Mouse (Mus musculus): ENCODE measurements around the gene Ostm1. TPM values are rescaled to one million over a fixed set of nuclear protein-coding genes. Genes with fewer than 3 reads are reported as not detected.

The Ostm1 gene
- total and polyA plus RNA-seq, 3 experiments, result 4.0 to 60.5 (median 24.5) TPM

GRCm38 (mm10) chr10:42559581-42560200 is 23.9 kb upstream of the Ostm1 start:
- Histone ChIP-seq H3K36me3 (replicated peaks) (no peaks in the 10 kb centered on the region), H3K9me3 (replicated peaks) (no peaks in the 10 kb centered on the region), H3K27me3 (ENCODE audit: insufficient read depth, low read length) (peaks cover 23% of the 10 kb centered on the region), H3K4me3 (ENCODE audit: low read depth, low read length) (no peak overlapping the region), H3K4me1 (ENCODE audit: insufficient read depth, low read depth, low read length) (no peaks in the 10 kb centered on the region)
- TF ChIP-seq CTCF (IDR thresholded peaks at IDR 0.05; ENCODE audit: low read depth, low read length) (no peak), GATA1 (IDR thresholded peaks at IDR 0.05; ENCODE audit: borderline replicate concordance, low read length) (no peak), TAL1 (conservative IDR thresholded peaks at IDR 0.05; ENCODE audit: low read depth, low read length) (no peak), GATA2 (IDR thresholded peaks at IDR 0.05; ENCODE audit: borderline replicate concordance, low read depth, low read length) (no peak), POLR2AphosphoS5 (IDR thresholded peaks at IDR 0.05; ENCODE audit: insufficient replicate concordance, low read depth, low read length) (no peak)
- no peak for DNase-seq (ENCODE audit: low spot score)
- no peak for ATAC-seq (ENCODE audit: extremely low read depth, insufficient number of reproducible peaks, low FRiP score, poor library complexity, severe bottlenecking)

GRCm38 (mm10) chr10:42562272-42562671 is 21.4 kb upstream of the Ostm1 start:
- H3K27me3 ChIP-seq (ENCODE audit: insufficient read depth, low read length), result peaks cover 39% of the 10 kb centered on the region
- H3K4me1 ChIP-seq (ENCODE audit: insufficient read depth, low read depth, low read length), result no peaks in the 10 kb centered on the region
- no peaks in the 10 kb centered on the region for H3K9me3 ChIP-seq (replicated peaks)
- TF ChIP-seq GATA2 (IDR thresholded peaks at IDR 0.05; ENCODE audit: borderline replicate concordance, low read depth, low read length) (no peak), GATA1 (IDR thresholded peaks at IDR 0.05; ENCODE audit: borderline replicate concordance, low read length) (no peak), POLR2AphosphoS5 (IDR thresholded peaks at IDR 0.05; ENCODE audit: insufficient replicate concordance, low read depth, low read length) (no peak), CTCF (IDR thresholded peaks at IDR 0.05; ENCODE audit: low read depth, low read length) (no peak), TAL1 (conservative IDR thresholded peaks at IDR 0.05; ENCODE audit: low read depth, low read length) (no peak)
- ATAC-seq (ENCODE audit: extremely low read depth, insufficient number of reproducible peaks, low FRiP score, poor library complexity, severe bottlenecking), result no peak
- no peak for DNase-seq (ENCODE audit: low spot score)
- no peaks in the 10 kb centered on the region for H3K36me3 ChIP-seq (replicated peaks)
- H3K4me3 ChIP-seq (ENCODE audit: low read depth, low read length), result no peak overlapping the region

- DNase-seq (ENCODE audit: low spot score) (no peak), ATAC-seq (ENCODE audit: extremely low read depth, insufficient number of reproducible peaks, low FRiP score, poor library complexity, severe bottlenecking) (no peak)
- Histone ChIP-seq H3K27me3 (ENCODE audit: insufficient read depth, low read length) (peaks cover 50% of the 10 kb centered on the region), H3K36me3 (replicated peaks) (no peaks in the 10 kb centered on the region), H3K9me3 (replicated peaks) (no peaks in the 10 kb centered on the region), H3K4me3 (ENCODE audit: low read depth, low read length) (no peak overlapping the region), H3K4me1 (ENCODE audit: insufficient read depth, low read depth, low read length) (no peaks in the 10 kb centered on the region; the same call in 1 of the 2 replicates)
- TF ChIP-seq TAL1 (conservative IDR thresholded peaks at IDR 0.05; ENCODE audit: low read depth, low read length) (no peak), CTCF (IDR thresholded peaks at IDR 0.05; ENCODE audit: low read depth, low read length) (no peak), GATA2 (IDR thresholded peaks at IDR 0.05; ENCODE audit: borderline replicate concordance, low read depth, low read length) (no peak), POLR2AphosphoS5 (IDR thresholded peaks at IDR 0.05; ENCODE audit: insufficient replicate concordance, low read depth, low read length) (no peak), GATA1 (IDR thresholded peaks at IDR 0.05; ENCODE audit: borderline replicate concordance, low read length) (no peak)
Measured at GRCm38 (mm10) chr10:42572567-42572966, 11.1 kb upstream of the Ostm1 start.

- H3K9me3 ChIP-seq (replicated peaks), result no peaks in the 10 kb centered on the region
- no peaks in the 10 kb centered on the region for H3K36me3 ChIP-seq (replicated peaks)
- ATAC-seq (ENCODE audit: extremely low read depth, insufficient number of reproducible peaks, low FRiP score, poor library complexity, severe bottlenecking) (no peak), DNase-seq (ENCODE audit: low spot score) (no peak)
- peaks cover 52% of the 10 kb centered on the region for H3K27me3 ChIP-seq (ENCODE audit: insufficient read depth, low read length)
- H3K4me1 ChIP-seq (ENCODE audit: insufficient read depth, low read depth, low read length), result no peaks in the 10 kb centered on the region; the same call in 1 of the 2 replicates
- no peak for TF ChIP-seq TAL1 (conservative IDR thresholded peaks at IDR 0.05; ENCODE audit: low read depth, low read length)
- no peak for TF ChIP-seq GATA1 (IDR thresholded peaks at IDR 0.05; ENCODE audit: borderline replicate concordance, low read length)
- no peak for TF ChIP-seq CTCF (IDR thresholded peaks at IDR 0.05; ENCODE audit: low read depth, low read length)
- TF ChIP-seq POLR2AphosphoS5 (IDR thresholded peaks at IDR 0.05; ENCODE audit: insufficient replicate concordance, low read depth, low read length), result no peak
- no peak for TF ChIP-seq GATA2 (IDR thresholded peaks at IDR 0.05; ENCODE audit: borderline replicate concordance, low read depth, low read length)
- H3K4me3 ChIP-seq (ENCODE audit: low read depth, low read length), result no peak overlapping the region
Measured at GRCm38 (mm10) chr10:42572971-42573370, 10.7 kb upstream of the Ostm1 start.

GRCm38 (mm10) chr10:42574639-42575038 is 9.0 kb upstream of the Ostm1 start:
- H3K4me1 ChIP-seq (ENCODE audit: insufficient read depth, low read depth, low read length), result no peaks in the 10 kb centered on the region; the same call in 1 of the 2 replicates
- TF ChIP-seq CTCF (IDR thresholded peaks at IDR 0.05; ENCODE audit: low read depth, low read length) (no peak), POLR2AphosphoS5 (IDR thresholded peaks at IDR 0.05; ENCODE audit: insufficient replicate concordance, low read depth, low read length) (no peak), GATA1 (IDR thresholded peaks at IDR 0.05; ENCODE audit: borderline replicate concordance, low read length) (no peak), GATA2 (IDR thresholded peaks at IDR 0.05; ENCODE audit: borderline replicate concordance, low read depth, low read length) (no peak), TAL1 (conservative IDR thresholded peaks at IDR 0.05; ENCODE audit: low read depth, low read length) (no peak)
- DNase-seq (ENCODE audit: low spot score) (no peak), ATAC-seq (ENCODE audit: extremely low read depth, insufficient number of reproducible peaks, low FRiP score, poor library complexity, severe bottlenecking) (no peak)
- no peaks in the 10 kb centered on the region for H3K36me3 ChIP-seq (replicated peaks)
- H3K9me3 ChIP-seq (replicated peaks), result no peaks in the 10 kb centered on the region
- H3K27me3 ChIP-seq (ENCODE audit: insufficient read depth, low read length), result peaks cover 65% of the 10 kb centered on the region
- H3K4me3 ChIP-seq (ENCODE audit: low read depth, low read length), result no peak overlapping the region

- Histone ChIP-seq H3K4me1 (ENCODE audit: insufficient read depth, low read depth, low read length) (no peaks in the 10 kb centered on the region; the same call in none of the 2 replicates), H3K4me3 (ENCODE audit: low read depth, low read length) (no peak overlapping the region), H3K36me3 (replicated peaks) (no peaks in the 10 kb centered on the region), H3K9me3 (replicated peaks) (peaks cover 5% of the 10 kb centered on the region), H3K27me3 (ENCODE audit: insufficient read depth, low read length) (peaks cover 76% of the 10 kb centered on the region)
- ATAC-seq (ENCODE audit: extremely low read depth, insufficient number of reproducible peaks, low FRiP score, poor library complexity, severe bottlenecking) (no peak), DNase-seq (ENCODE audit: low spot score) (no peak)
- TF ChIP-seq GATA1 (IDR thresholded peaks at IDR 0.05; ENCODE audit: borderline replicate concordance, low read length) (no peak), CTCF (IDR thresholded peaks at IDR 0.05; ENCODE audit: low read depth, low read length) (no peak), POLR2AphosphoS5 (IDR thresholded peaks at IDR 0.05; ENCODE audit: insufficient replicate concordance, low read depth, low read length) (no peak), GATA2 (IDR thresholded peaks at IDR 0.05; ENCODE audit: borderline replicate concordance, low read depth, low read length) (no peak)
Measured at GRCm38 (mm10) chr10:42577525-42578280, 5.9 kb upstream of the Ostm1 start.
